ENCODE assay signal across 10 mouse cellular contexts in genomic region chr1:134215751-134216628, GRCm38 (mm10). TPM values are rescaled to one million over a fixed set of nuclear protein-coding genes. Genes with fewer than 3 reads are reported as not detected.
DNase-seq lines count a peak whose midpoint lies in the region; ATAC-seq and TF ChIP-seq lines count a peak whose summit lies in the region.
"Had no signal": no experiment of that assay in that cellular context is flagged by ENCODE, and none has a peak within 500 bp of the region (broad histone marks: within the 10 kb centered on the region; RNA-seq: fewer than 3 reads in every experiment).

No protein-coding gene starts in this region.

- no peak for ATAC-seq in heart, embryonic 13.5 days (ENCODE audit: extremely low read depth, insufficient number of reproducible peaks, low FRiP score, low TSS enrichment)
- no peak for ATAC-seq in hindbrain, embryonic 13.5 days (ENCODE audit: low FRiP score)
- peak; percentile 57 for ATAC-seq in neural tube, embryonic 12.5 days (ENCODE audit: low FRiP score, low read depth)
- no peak for ATAC-seq in erythroblast, adult 5-6 weeks (replicated peaks; ENCODE audit: low FRiP score, poor library complexity, severe bottlenecking)

- 27% methylated on average over 11 of the region's 11 CpGs for WGBS in heart, embryonic 13.5 days
- 18% methylated on average over 11 of the region's 11 CpGs for WGBS in hindbrain, embryonic 13.5 days
- WGBS in neural tube, embryonic 12.5 days, result 22% methylated on average over 11 of the region's 11 CpGs

- no peak overlapping the region; the same call in 1 of the 2 replicates for H3K27ac ChIP-seq in heart, embryonic 13.5 days (replicated peaks)
- peak overlapping the region; percentile 70 for H3K27ac ChIP-seq in hindbrain, embryonic 13.5 days
- H3K27ac ChIP-seq in neural tube, embryonic 12.5 days, result no peak overlapping the region
- H3K27ac ChIP-seq: liver, embryonic 14.5 days had no signal

- H3K4me3 ChIP-seq in heart, embryonic 13.5 days, result no peak overlapping the region
- no peak overlapping the region for H3K4me3 ChIP-seq in hindbrain, embryonic 13.5 days
- no peak overlapping the region for H3K4me3 ChIP-seq in neural tube, embryonic 12.5 days
- H3K4me3 ChIP-seq: megakaryocyte, embryonic 14.5 days had no signal

- no peak for TF ChIP-seq CTCF in brain, embryonic 14.5 days (IDR thresholded peaks at IDR 0.05; ENCODE audit: borderline replicate concordance, extremely low read depth, insufficient read depth, insufficient read length)

- no peak overlapping the region for H3K4me2 ChIP-seq in heart, embryonic 13.5 days
- no peak overlapping the region for H3K4me2 ChIP-seq in hindbrain, embryonic 13.5 days
- H3K4me2 ChIP-seq in neural tube, embryonic 12.5 days (replicated peaks), result peak overlapping the region; percentile 24; the same call in 1 of the 2 replicates

- no peaks in the 10 kb centered on the region for H3K9me3 ChIP-seq in heart, embryonic 13.5 days
- H3K9me3 ChIP-seq in hindbrain, embryonic 13.5 days, result no peaks in the 10 kb centered on the region
- no peaks in the 10 kb centered on the region for H3K9me3 ChIP-seq in neural tube, embryonic 12.5 days
- H3K9me3 ChIP-seq: megakaryocyte, embryonic 14.5 days had no signal

- H3K36me3 ChIP-seq in heart, embryonic 13.5 days, result no peaks in the 10 kb centered on the region
- H3K36me3 ChIP-seq in hindbrain, embryonic 13.5 days, result no peaks in the 10 kb centered on the region
- no peaks in the 10 kb centered on the region for H3K36me3 ChIP-seq in neural tube, embryonic 12.5 days

- peaks cover 60% of the 10 kb centered on the region for H3K4me1 ChIP-seq in heart, embryonic 13.5 days
- H3K4me1 ChIP-seq in hindbrain, embryonic 13.5 days (replicated peaks), result peaks cover 29% of the 10 kb centered on the region
- peaks cover 11% of the 10 kb centered on the region for H3K4me1 ChIP-seq in neural tube, embryonic 12.5 days

- H3K27me3 ChIP-seq in heart, embryonic 13.5 days (replicated peaks), result peaks cover 18% of the 10 kb centered on the region
- H3K27me3 ChIP-seq in hindbrain, embryonic 13.5 days, result 0 out of 2 replicates have a peak, but pooled peaks cover 4% of the 10 kb centered on the region
- no peaks in the 10 kb centered on the region for H3K27me3 ChIP-seq in neural tube, embryonic 12.5 days (replicated peaks)

- DNase-seq in heart, adult 8-10 months (ENCODE audit: low spot score), result no peak
- peak; percentile 55 for DNase-seq in brain, embryonic 14.5 days (ENCODE audit: low read depth)
- no peak for DNase-seq in gastrocnemius, postnatal 25 days
- DNase-seq: cerebellum, adult 8-10 months had no signal

- H3K9ac ChIP-seq in heart, embryonic 13.5 days, result peak overlapping the region; percentile 6
- 0 out of 2 replicates have a peak overlapping the region, but pooled peaks have one; percentile 39 for H3K9ac ChIP-seq in hindbrain, embryonic 13.5 days
- H3K9ac ChIP-seq in neural tube, embryonic 12.5 days, result no peak overlapping the region
- H3K9ac ChIP-seq: liver, embryonic 14.5 days had no signal

- no peak for TF ChIP-seq POLR2A in brain, embryonic 14.5 days (IDR thresholded peaks at IDR 0.05; ENCODE audit: borderline replicate concordance, extremely low read depth, insufficient read depth, insufficient read length, poor library complexity, severe bottlenecking)

RNA-seq across cellular contexts. Expression of gene Adora1, which starts 19.2 kb away (rescaled TPM):
- 8.3 and 9.0 TPM in 2 replicates for polyA plus RNA-seq in heart, embryonic 13.5 days (2015; fragmentation: Nextera tagmentation; extraction: Ambion mirVana)
- total RNA-seq in heart, adult 8-10 months (2022), result 10 to 100 TPM in 3 of 4 experiments, 1 to 10 TPM in 1; 8.6 to 14.1 (median 12.7) TPM
- polyA plus RNA-seq in brain, embryonic 14.5 days (2012; rRNA removed), result 12.9 and 15.2 TPM in 2 replicates
- polyA plus RNA-seq in hindbrain, embryonic 13.5 days (2015; fragmentation: Nextera tagmentation; extraction: Ambion mirVana), result 10.2 and 10.6 TPM in 2 replicates
- 5.5 TPM in 2 replicates for polyA plus RNA-seq in neural tube, embryonic 12.5 days (2016; fragmentation: Nextera tagmentation; extraction: Ambion mirVana)
- 1 to 10 TPM in 1 of 2 experiments, under 1 TPM in 1; 0.49 to 2.7 TPM for total RNA-seq in gastrocnemius, postnatal 25 days (2021)
- total RNA-seq in erythroblast, adult 5-6 weeks (2015; ENCODE audit: low replicate concordance), result not detected in 2 replicates
- total RNA-seq in erythroblast, adult 5-6 weeks (2017; ENCODE audit: low replicate concordance), result not detected in 2 replicates

RNA-seq across cellular contexts. Expression of gene Mybph, which starts 22.7 kb away (rescaled TPM):
- 0.67 and 2.1 TPM in 2 replicates for polyA plus RNA-seq in heart, embryonic 13.5 days (2015; fragmentation: Nextera tagmentation; extraction: Ambion mirVana)
- total RNA-seq in heart, adult 8-10 months (2022), result under 1 TPM in 1 of 4 experiments, not detected in 3; 0.28 TPM
- polyA plus RNA-seq in brain, embryonic 14.5 days (2012; rRNA removed), result 0.98 and 1.4 TPM in 2 replicates
- 0.83 and 1.9 TPM in 2 replicates for polyA plus RNA-seq in hindbrain, embryonic 13.5 days (2015; fragmentation: Nextera tagmentation; extraction: Ambion mirVana)
- 8.6 and 13.0 TPM in 2 replicates for polyA plus RNA-seq in neural tube, embryonic 12.5 days (2016; fragmentation: Nextera tagmentation; extraction: Ambion mirVana)
- 100 to 1,000 TPM; 335 to 488 TPM for total RNA-seq in gastrocnemius, postnatal 25 days (2021)
- not detected in 2 replicates for total RNA-seq in erythroblast, adult 5-6 weeks (2015; ENCODE audit: low replicate concordance)
- total RNA-seq in erythroblast, adult 5-6 weeks (2017; ENCODE audit: low replicate concordance), result not detected in 2 replicates

RNA-seq across cellular contexts. Expression of gene Chil1, which starts 34.0 kb away (rescaled TPM):
- polyA plus RNA-seq in heart, embryonic 13.5 days (2015; fragmentation: Nextera tagmentation; extraction: Ambion mirVana), result 0.66 and 1.5 TPM in 2 replicates
- total RNA-seq in heart, adult 8-10 months (2022), result 1 to 10 TPM in 1 of 4 experiments, under 1 TPM in 3; 0.38 to 2.7 (median 0.51) TPM
- polyA plus RNA-seq in brain, embryonic 14.5 days (2012; rRNA removed), result 2.0 and 2.6 TPM in 2 replicates
- 2.8 and 3.2 TPM in 2 replicates for polyA plus RNA-seq in hindbrain, embryonic 13.5 days (2015; fragmentation: Nextera tagmentation; extraction: Ambion mirVana)
- 2.2 and 2.5 TPM in 2 replicates for polyA plus RNA-seq in neural tube, embryonic 12.5 days (2016; fragmentation: Nextera tagmentation; extraction: Ambion mirVana)
- 1 to 10 TPM in 1 of 2 experiments, under 1 TPM in 1; 0.91 to 1.7 TPM for total RNA-seq in gastrocnemius, postnatal 25 days (2021)
- 71.3 and 98.6 TPM in 2 replicates for total RNA-seq in erythroblast, adult 5-6 weeks (2015; ENCODE audit: low replicate concordance)
- 29.3 and 58.3 TPM in 2 replicates for total RNA-seq in erythroblast, adult 5-6 weeks (2017; ENCODE audit: low replicate concordance)
